Mouse (Mus musculus) embryonic facial prominence, embryonic 14.5 days (tissue): ENCODE measurements around the gene P2ry4. TPM values are rescaled to one million over a fixed set of nuclear protein-coding genes. Genes with fewer than 3 reads are reported as not detected.
A peak's percentile ranks its signal among the peaks of the same experiment; 100 is the strongest.

Experiments used
- ATAC-seq: fragments of 200-750 bp; cut with Nextera tagmentation; 2 replicates; pipeline ENCODE4 v1.8.0; 2017; ENCODE audit warnings: low read depth, moderate number of reproducible peaks, moderate TSS enrichment
- DNase-seq: peaks from one replicate; pipeline ENCODE4 v3.0.0-alpha.2; 2015; ENCODE audit warnings: low spot score
- H3K27ac ChIP-seq: fragments of 300-500 bp; sonication (generic); replicated peaks from 2 replicates; pipeline ENCODE4 v1.5.1; 2014; ENCODE audit warnings: low read depth, mild to moderate bottlenecking, low read length, moderate library complexity
- H3K27me3 ChIP-seq: fragments of 300-500 bp; sonication (generic); replicated peaks from 2 replicates; pipeline ENCODE4 v1.6.1; 2014; ENCODE audit warnings: low read length; ENCODE audit not compliant: control insufficient read depth, insufficient read depth
- H3K36me3 ChIP-seq: fragments of 300-500 bp; sonication (generic); 2 replicates; pipeline ENCODE4 v1.6.1; 2014; ENCODE audit warnings: low read length, mixed read lengths; ENCODE audit not compliant: control insufficient read depth, insufficient read depth
- H3K4me1 ChIP-seq: fragments of 300-500 bp; sonication (generic); 2 replicates; pipeline ENCODE4 v1.6.1; 2014; ENCODE audit warnings: antibody characterized with exemption, low read length; ENCODE audit not compliant: control insufficient read depth, insufficient read depth
- H3K4me2 ChIP-seq: fragments of 300-500 bp; sonication (generic); 2 replicates; pipeline ENCODE4 v1.6.1; 2014; ENCODE audit warnings: low read depth, mild to moderate bottlenecking, low read length, moderate library complexity, mixed read lengths
- H3K4me3 ChIP-seq: fragments of 300-500 bp; sonication (generic); 2 replicates; pipeline ENCODE4 v1.5.1; 2014; ENCODE audit warnings: low read depth, mild to moderate bottlenecking, low read length
- H3K9ac ChIP-seq: fragments of 300-500 bp; sonication (generic); 2 replicates; pipeline ENCODE4 v1.6.1; 2014; ENCODE audit warnings: low read depth, mild to moderate bottlenecking, low read length, moderate library complexity, mixed read lengths
- H3K9me3 ChIP-seq: fragments of 300-500 bp; sonication (generic); 2 replicates; pipeline ENCODE4 v1.6.1; 2016; ENCODE audit warnings: low read length; ENCODE audit not compliant: control insufficient read depth
- WGBS: fragments of 180-500 bp; shearing (Covaris S2); extraction: QIAGEN DNeasy Blood & Tissue Kit; methylation state at CpG from one replicate; pipeline ENCODE4 v1.1.7; 2014; 5-methylcytosine and 5-hydroxymethylcytosine counted together
- polyA plus RNA-seq: library from polyadenylated mRNA; unstranded; fragments of >200 nt; fragmentation: Nextera tagmentation; extraction: Ambion mirVana; gene quantifications from 2 replicates; pipeline ENCODE4 v1.2.1, GENCODE M21; 2014

The P2ry4 gene
- polyA plus RNA-seq, 1 experiment from 2014 or later = 0.13 TPM

- Histone ChIP-seq H3K36me3 (0 out of 2 replicates have a peak, but pooled peaks cover 3% of the 10 kb centered on the region), H3K4me1 (no peaks in the 10 kb centered on the region), H3K9ac (no peak overlapping the region), H3K4me2 (no peak overlapping the region), H3K4me3 (no peak overlapping the region), H3K9me3 (no peaks in the 10 kb centered on the region), H3K27me3 (peaks cover 9% of the 10 kb centered on the region), H3K27ac (no peak overlapping the region)
- no peak for DNase-seq
- no peak for ATAC-seq
- WGBS = 68% methylated on average over 3 of the region's 3 CpGs
These were observed 23.8 kb upstream of the P2ry4 start for GRCm38 (mm10) chrX:100618488-100618887.

GRCm38 (mm10) chrX:100605314-100605713 lies 10.6 kb upstream of the P2ry4 start, which contains the start of gene Arr3:
Arr3 (plus strand) TSS chrX:100605497.
- Histone ChIP-seq H3K27me3 (0 out of 2 replicates have a peak, but pooled peaks cover 3% of the 10 kb centered on the region), H3K36me3 (no peaks in the 10 kb centered on the region), H3K4me3 (no peak within 1 kb of the TSS), H3K4me1 (no peaks in the 10 kb centered on the region), H3K4me2 (no peak within 1 kb of the TSS), H3K9ac (no peak within 1 kb of the TSS), H3K27ac (no peak within 1 kb of the TSS), H3K9me3 (no peaks in the 10 kb centered on the region)
- WGBS = 67% methylated on average over 1 of the region's 1 CpGs
- no peak for DNase-seq
- ATAC-seq = no peak

- peaks cover 7% of the 10 kb centered on the region; the same call in 1 of the 2 replicates for H3K27me3 ChIP-seq
- H3K9me3 ChIP-seq = no peaks in the 10 kb centered on the region
- no peak overlapping the region for H3K4me2 ChIP-seq
- H3K9ac ChIP-seq = no peak overlapping the region
- H3K36me3 ChIP-seq = no peaks in the 10 kb centered on the region
- WGBS = 50% methylated on average over 4 of the region's 4 CpGs
- no peak overlapping the region for H3K27ac ChIP-seq
- DNase-seq = no peak
- H3K4me1 ChIP-seq = no peaks in the 10 kb centered on the region
- H3K4me3 ChIP-seq = no peak overlapping the region
- no peak for ATAC-seq
These were observed 5.1 kb upstream of the P2ry4 start for GRCm38 (mm10) chrX:100599755-100600154.

GRCm38 (mm10) chrX:100597439-100597838 lies 2.8 kb upstream of the P2ry4 start:
- H3K4me2 ChIP-seq = no peak overlapping the region
- H3K27me3 ChIP-seq = peaks cover 9% of the 10 kb centered on the region
- ATAC-seq = peak; percentile 71; the same call in 1 of the 2 replicates
- no peak overlapping the region for H3K9ac ChIP-seq
- H3K27ac ChIP-seq = no peak overlapping the region
- no peaks in the 10 kb centered on the region for H3K9me3 ChIP-seq
- H3K4me3 ChIP-seq = no peak overlapping the region
- H3K4me1 ChIP-seq = no peaks in the 10 kb centered on the region
- 27% methylated on average over 5 of the region's 5 CpGs for WGBS
- H3K36me3 ChIP-seq = no peaks in the 10 kb centered on the region
- DNase-seq = peak; percentile 70

- H3K4me2 ChIP-seq = no peak within 1 kb of the TSS
- H3K9ac ChIP-seq = no peak within 1 kb of the TSS
- H3K4me1 ChIP-seq = no peaks in the 10 kb centered on the region
- H3K27ac ChIP-seq = no peak within 1 kb of the TSS
- H3K27me3 ChIP-seq = peaks cover 4% of the 10 kb centered on the region; the same call in 1 of the 2 replicates
- H3K4me3 ChIP-seq = no peak within 1 kb of the TSS
- ATAC-seq = no peak
- 80% methylated on average over 1 of the region's 1 CpGs for WGBS
- no peaks in the 10 kb centered on the region for H3K9me3 ChIP-seq
- H3K36me3 ChIP-seq = no peaks in the 10 kb centered on the region
- no peak for DNase-seq
These were observed 22.7 kb downstream of the P2ry4 start, which contains the start of gene Awat1 for GRCm38 (mm10) chrX:100571951-100572350. Awat1 (plus strand) TSS chrX:100572251.

- H3K9me3 ChIP-seq = no peaks in the 10 kb centered on the region
- WGBS = 74% methylated on average over 3 of the region's 3 CpGs
- H3K4me1 ChIP-seq = no peaks in the 10 kb centered on the region
- DNase-seq (no peak), ATAC-seq (no peak)
- H3K36me3 ChIP-seq = no peaks in the 10 kb centered on the region
- H3K9ac ChIP-seq = no peak overlapping the region
- no peak overlapping the region for H3K4me2 ChIP-seq
- H3K27me3 ChIP-seq = peaks cover 8% of the 10 kb centered on the region; the same call in 1 of the 2 replicates
- H3K4me3 ChIP-seq = no peak overlapping the region
- no peak overlapping the region for H3K27ac ChIP-seq
These were observed 29.0 kb downstream of the P2ry4 start for GRCm38 (mm10) chrX:100565696-100566095.

- H3K9ac ChIP-seq = no peak overlapping the region
- no peak overlapping the region for H3K4me2 ChIP-seq
- H3K27me3 ChIP-seq = no peaks in the 10 kb centered on the region; the same call in 1 of the 2 replicates
- DNase-seq (no peak), ATAC-seq (no peak)
- no peak overlapping the region for H3K4me3 ChIP-seq
- no peaks in the 10 kb centered on the region for H3K36me3 ChIP-seq
- no peak overlapping the region for H3K27ac ChIP-seq
- H3K9me3 ChIP-seq = no peaks in the 10 kb centered on the region
- 74% methylated on average over 3 of the region's 3 CpGs for whole genome bisulfite sequencing
- H3K4me1 ChIP-seq = no peaks in the 10 kb centered on the region
These were observed 38.6 kb downstream of the P2ry4 start for GRCm38 (mm10) chrX:100556026-100556425.

Other genes starting within 250 kb of the P2ry4 start
- gene Otud6a, start 165.9 kb downstream of the P2ry4 start, polyA plus RNA-seq = not detected in 2 replicates
- gene Awat2, start 152.2 kb downstream of the P2ry4 start, polyA plus RNA-seq = 0.81 and 1.0 TPM in 2 replicates
- 42.0 and 44.4 TPM in 2 replicates for gene Igbp1, start 100.6 kb downstream of the P2ry4 start, polyA plus RNA-seq
- gene Dgat2l6, start 70.0 kb downstream of the P2ry4 start, polyA plus RNA-seq = not detected in 2 replicates
- not detected in 2 replicates for gene Awat1, start 22.6 kb downstream of the P2ry4 start, polyA plus RNA-seq
- gene Arr3, start 10.6 kb upstream of the P2ry4 start, polyA plus RNA-seq = not detected in 2 replicates
- 21.3 and 28.9 TPM in 2 replicates for gene Kif4, start 30.9 kb upstream of the P2ry4 start, polyA plus RNA-seq
- 105 and 113 TPM in 2 replicates for gene Pdzd11, start 31.7 kb upstream of the P2ry4 start, polyA plus RNA-seq
- 7.1 and 7.5 TPM in 2 replicates for gene Gdpd2, start 135.0 kb upstream of the P2ry4 start, polyA plus RNA-seq
- 4.5 and 6.2 TPM in 2 replicates for gene Dlg3, start 172.9 kb upstream of the P2ry4 start, polyA plus RNA-seq